Mouse (Mus musculus) midbrain, postnatal 0 days (tissue): ENCODE results near the gene H2-Q7. TPM values are rescaled to one million over a fixed set of nuclear protein-coding genes. Genes with fewer than 3 reads are reported as not detected.
"Not testable (repeated sequence)": the region's sequence is repeated elsewhere in the genome, so short reads cannot be mapped to it uniquely, and the experiment has no call there.

ENCODE experiments used
- ATAC-seq: fragments of 200-750 bp; cut with Nextera tagmentation; 2 replicates; pipeline ENCODE4 v1.8.0; 2017; ENCODE audit warnings: moderate number of reproducible peaks, mild to moderate bottlenecking, moderate TSS enrichment, moderate library complexity; ENCODE audit not compliant: low FRiP score
- DNase-seq: peaks from one replicate; pipeline ENCODE4 v3.0.0-alpha.2; 2015; ENCODE audit warnings: low spot score
- H3K27ac ChIP-seq: fragments of 300-500 bp; sonication (generic); 2 replicates; pipeline ENCODE4 v1.5.1; 2014; ENCODE audit warnings: low read depth, mild to moderate bottlenecking, low read length, mixed read lengths
- H3K27me3 ChIP-seq: fragments of 300-500 bp; sonication (generic); 2 replicates; pipeline ENCODE4 v1.6.1; 2014; ENCODE audit warnings: low read length, control low read depth, mixed read lengths; ENCODE audit not compliant: insufficient read depth
- H3K36me3 ChIP-seq: fragments of 300-500 bp; sonication (generic); 2 replicates; pipeline ENCODE4 v1.6.1; 2014; ENCODE audit warnings: low read length, control low read depth, mixed read lengths; ENCODE audit not compliant: insufficient read depth
- H3K4me1 ChIP-seq: fragments of 300-500 bp; sonication (generic); 2 replicates; pipeline ENCODE4 v1.6.1; 2014; ENCODE audit warnings: mild to moderate bottlenecking, control low read depth, antibody characterized with exemption, low read length, mixed read lengths; ENCODE audit not compliant: insufficient read depth
- H3K4me2 ChIP-seq: fragments of 300-500 bp; sonication (generic); 2 replicates; pipeline ENCODE4 v1.6.1; 2014; ENCODE audit warnings: low read depth, mild to moderate bottlenecking, low read length, mixed read lengths; ENCODE audit not compliant: poor library complexity, severe bottlenecking
- H3K4me3 ChIP-seq: fragments of 300-500 bp; sonication (generic); 2 replicates; pipeline ENCODE4 v1.5.1; 2014; ENCODE audit warnings: low read depth, mild to moderate bottlenecking, low read length, moderate library complexity
- H3K9ac ChIP-seq: fragments of 300-500 bp; sonication (generic); replicated peaks from 2 replicates; pipeline ENCODE4 v1.6.1; 2014; ENCODE audit warnings: mild to moderate bottlenecking, low read length, moderate library complexity, mixed read lengths; ENCODE audit not compliant: poor library complexity, severe bottlenecking
- H3K9me3 ChIP-seq: fragments of 300-500 bp; sonication (generic); 2 replicates; pipeline ENCODE4 v1.6.1; 2016; ENCODE audit warnings: low read length, control low read depth
- CTCF ChIP-seq: IDR thresholded peaks from 2 replicates; pipeline ENCODE4 v1.5.1; 2016; ENCODE audit warnings: antibody characterized with exemption, mild to moderate bottlenecking
- WGBS: fragments of 180-500 bp; shearing (Covaris S2); extraction: QIAGEN DNeasy Blood & Tissue Kit; methylation state at CpG from one replicate; pipeline ENCODE4 v1.1.7; 2014; 5-methylcytosine and 5-hydroxymethylcytosine counted together
- polyA plus RNA-seq: library from polyadenylated mRNA; unstranded; fragments of >200 nt; fragmentation: Nextera tagmentation; extraction: Ambion mirVana; gene quantifications from 2 replicates; pipeline ENCODE4 v1.2.1, GENCODE M21; 2015
- total RNA-seq: library from RNA; depleted of rRNA; stranded (reverse); fragments of >200 nt; gene quantifications from 2 replicates; pipeline ENCODE4 v1.2.3, GENCODE M21; 2014; rRNA removed

Gene H2-Q7
- total RNA-seq: 1.6 and 3.3 TPM in 2 replicates
- polyA plus RNA-seq: 3.5 and 4.2 TPM in 2 replicates

- DNase-seq: peak; percentile 91
- ATAC-seq: peak; percentile 89
- not testable (repeated sequence) for H3K4me1 ChIP-seq, H3K9me3 ChIP-seq, H3K36me3 ChIP-seq, H3K27ac ChIP-seq, H3K9ac ChIP-seq, H3K27me3 ChIP-seq
- WGBS: 4% methylated on average over 18 of the region's 18 CpGs
- peak within 1 kb of the TSS; percentile 63 for H3K4me2 ChIP-seq
- H3K4me3 ChIP-seq: peak within 1 kb of the TSS; percentile 42
Measured at GRCm38 (mm10) chr17:35438885-35439284, at the start of gene H2-Q7. TSS of gene H2-Q7 (plus strand) at chr17:35439155.

GRCm38 (mm10) chr17:35389796-35390195 is 49.2 kb upstream of the H2-Q7 start:
- not testable (repeated sequence) for ATAC-seq, H3K9me3 ChIP-seq, H3K4me1 ChIP-seq, H3K4me3 ChIP-seq, H3K9ac ChIP-seq, H3K27me3 ChIP-seq, H3K27ac ChIP-seq, H3K36me3 ChIP-seq, H3K4me2 ChIP-seq
- peak; percentile 5 for DNase-seq
- peak; percentile 66 for TF ChIP-seq CTCF
- WGBS: 8% methylated on average over 7 of the region's 7 CpGs

- not testable (repeated sequence) for H3K4me3 ChIP-seq, H3K9me3 ChIP-seq, H3K9ac ChIP-seq, DNase-seq, H3K4me2 ChIP-seq, H3K27ac ChIP-seq, ATAC-seq, H3K4me1 ChIP-seq, H3K36me3 ChIP-seq, H3K27me3 ChIP-seq
- WGBS: 83% methylated on average over 2 of the region's 2 CpGs
Measured at GRCm38 (mm10) chr17:35392671-35393070, 46.3 kb upstream of the H2-Q7 start.

GRCm38 (mm10) chr17:35393864-35394800 is 44.8 kb upstream of the H2-Q7 start:
- not testable (repeated sequence) for H3K4me1 ChIP-seq, H3K27ac ChIP-seq, H3K9ac ChIP-seq, H3K27me3 ChIP-seq, DNase-seq, H3K36me3 ChIP-seq, H3K9me3 ChIP-seq
- WGBS: 2% methylated on average over 54 of the region's 75 CpGs
- ATAC-seq: peak; percentile 86
- Histone ChIP-seq H3K4me2 (peak overlapping the region; percentile 30; the same call in 1 of the 2 replicates), H3K4me3 (peak overlapping the region; percentile 13; the same call in 1 of the 2 replicates)

GRCm38 (mm10) chr17:35396956-35397355 is 42.0 kb upstream of the H2-Q7 start:
- WGBS: 85% methylated on average over 2 of the region's 2 CpGs
- not testable (repeated sequence) for H3K27ac ChIP-seq, H3K36me3 ChIP-seq, ATAC-seq, H3K4me1 ChIP-seq, H3K4me2 ChIP-seq, H3K9me3 ChIP-seq, H3K9ac ChIP-seq, H3K27me3 ChIP-seq, DNase-seq, H3K4me3 ChIP-seq

GRCm38 (mm10) chr17:35413057-35413456 is 25.9 kb upstream of the H2-Q7 start:
- not testable (repeated sequence) for H3K27me3 ChIP-seq, H3K4me2 ChIP-seq, H3K36me3 ChIP-seq, H3K9ac ChIP-seq, H3K4me1 ChIP-seq, DNase-seq, H3K4me3 ChIP-seq, ATAC-seq, H3K9me3 ChIP-seq, H3K27ac ChIP-seq
- no CpG with 5 or more reads among the region's 1 CpGs for WGBS

- H3K36me3 ChIP-seq, H3K4me3 ChIP-seq, H3K4me2 ChIP-seq, H3K4me1 ChIP-seq, H3K27me3 ChIP-seq, H3K27ac ChIP-seq, H3K9me3 ChIP-seq, H3K9ac ChIP-seq, DNase-seq: not testable (repeated sequence)
- ATAC-seq: peak; percentile 73
- 45% methylated on average over 3 of the region's 10 CpGs for WGBS
Measured at GRCm38 (mm10) chr17:35415273-35416129, 23.5 kb upstream of the H2-Q7 start.
